Mouse (Mus musculus) lung, embryonic 14.5 days (tissue): ENCODE results near the gene Hist3h2a. TPM values are rescaled to one million over a fixed set of nuclear protein-coding genes. Genes with fewer than 3 reads are reported as not detected.

ENCODE experiments used
- ATAC-seq: fragments of 200-750 bp; cut with Nextera tagmentation; 2 replicates; pipeline ENCODE4 v1.8.0; 2017; ENCODE audit warnings: mild to moderate bottlenecking, moderate TSS enrichment, moderate library complexity; ENCODE audit not compliant: insufficient read depth
- DNase-seq: peaks from one replicate; pipeline ENCODE4 v3.0.0-alpha.2; 2015
- H3K27ac ChIP-seq: fragments of 300-500 bp; sonication (generic); 2 replicates; pipeline ENCODE4 v1.5.1; 2014; ENCODE audit warnings: low read depth, mild to moderate bottlenecking, moderate library complexity
- H3K27me3 ChIP-seq: fragments of 300-500 bp; sonication (generic); 2 replicates; pipeline ENCODE4 v1.6.1; 2014; ENCODE audit warnings: low read length, control low read depth; ENCODE audit not compliant: insufficient read depth
- H3K36me3 ChIP-seq: fragments of 300-500 bp; sonication (generic); 2 replicates; pipeline ENCODE4 v1.6.1; 2014; ENCODE audit warnings: control low read depth; ENCODE audit not compliant: insufficient read depth
- H3K4me1 ChIP-seq: fragments of 300-500 bp; sonication (generic); 2 replicates; pipeline ENCODE4 v1.6.1; 2014; ENCODE audit warnings: antibody characterized with exemption, control low read depth; ENCODE audit not compliant: insufficient read depth
- H3K4me2 ChIP-seq: fragments of 300-500 bp; sonication (generic); 2 replicates; pipeline ENCODE4 v1.6.1; 2014; ENCODE audit warnings: mild to moderate bottlenecking
- H3K4me3 ChIP-seq: fragments of 300-500 bp; sonication (generic); 2 replicates; pipeline ENCODE4 v1.5.1; 2014; ENCODE audit warnings: low read depth, low read length
- H3K9ac ChIP-seq: fragments of 300-500 bp; sonication (generic); 2 replicates; pipeline ENCODE4 v1.6.1; 2014
- H3K9me3 ChIP-seq: fragments of 300-500 bp; sonication (generic); 2 replicates; pipeline ENCODE4 v1.6.1; 2016; ENCODE audit warnings: low read depth, low read length, control low read depth
- CTCF ChIP-seq: IDR thresholded peaks from 2 replicates; pipeline ENCODE4 v1.5.1; 2016; ENCODE audit warnings: antibody characterized with exemption, low read depth
- WGBS: fragments of 180-500 bp; shearing (Covaris S2); extraction: QIAGEN DNeasy Blood & Tissue Kit; methylation state at CpG from one replicate; pipeline ENCODE4 v1.1.7; 2014; 5-methylcytosine and 5-hydroxymethylcytosine counted together
- polyA plus RNA-seq: library from polyadenylated mRNA; unstranded; fragments of >200 nt; fragmentation: Nextera tagmentation; extraction: Ambion mirVana; gene quantifications from 2 replicates; pipeline ENCODE4 v1.2.1, GENCODE M21; 2014

The Hist3h2a gene
- polyA plus RNA-seq, 1 experiment from 2014 or later, result 18.1 TPM

DNA sequence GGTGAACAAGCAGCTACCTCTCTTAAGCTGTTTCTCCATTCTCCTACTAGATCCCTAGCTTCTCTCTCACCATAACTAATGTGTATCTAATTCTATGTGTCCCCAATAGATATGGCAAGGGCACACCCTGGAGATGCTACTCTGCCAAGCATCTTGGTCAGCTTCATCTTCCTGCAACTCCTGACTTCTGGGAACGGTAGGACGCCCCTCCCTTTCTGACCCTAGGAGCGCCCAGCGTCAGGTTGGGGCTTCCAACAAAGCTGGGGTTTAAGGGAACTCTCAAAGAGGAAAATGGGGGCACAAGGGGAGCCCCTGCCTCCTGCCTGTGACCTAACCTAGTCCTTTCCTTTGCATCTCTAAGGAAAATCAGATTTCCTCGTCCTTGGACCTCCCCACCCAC lies 35.7 kb upstream of the Hist3h2a start:
- no peaks in the 10 kb centered on the region for H3K4me1 ChIP-seq
- no peak overlapping the region for H3K9ac ChIP-seq
- H3K27me3 ChIP-seq, result no peaks in the 10 kb centered on the region
- H3K4me3 ChIP-seq, result peak overlapping the region; percentile 8; the same call in 1 of the 2 replicates
- no peak overlapping the region for H3K4me2 ChIP-seq
- no peak for DNase-seq
- H3K9me3 ChIP-seq, result no peaks in the 10 kb centered on the region
- no peaks in the 10 kb centered on the region for H3K36me3 ChIP-seq
- ATAC-seq, result no peak
- no peak for TF ChIP-seq CTCF
- no peak overlapping the region for H3K27ac ChIP-seq
- WGBS, result 68% methylated on average over 5 of the region's 5 CpGs

DNA sequence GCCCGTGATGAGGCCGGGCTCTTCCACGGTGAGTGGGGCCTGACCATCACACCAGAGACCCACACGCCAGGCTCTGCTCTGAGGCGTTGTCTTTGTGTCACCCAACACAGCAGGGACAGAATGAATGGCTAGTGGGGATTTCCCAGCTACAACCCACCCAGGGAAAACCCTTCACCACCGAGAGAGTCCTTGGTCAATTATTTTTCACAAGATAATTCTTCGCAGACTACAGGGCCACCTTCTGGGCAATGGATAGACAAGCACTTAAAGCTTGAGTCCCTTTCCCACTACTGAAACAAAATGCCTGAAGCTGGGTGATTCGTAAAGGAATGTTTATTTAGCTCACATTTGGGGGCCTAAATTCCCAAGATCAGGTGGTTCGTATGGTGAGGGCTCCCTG lies 32.1 kb upstream of the Hist3h2a start:
- H3K9ac ChIP-seq, result no peak overlapping the region
- H3K4me3 ChIP-seq, result no peak overlapping the region
- no peaks in the 10 kb centered on the region for H3K9me3 ChIP-seq
- no peak overlapping the region for H3K27ac ChIP-seq
- H3K4me2 ChIP-seq, result no peak overlapping the region
- no peaks in the 10 kb centered on the region for H3K4me1 ChIP-seq
- no peak for ATAC-seq
- H3K36me3 ChIP-seq, result no peaks in the 10 kb centered on the region
- no peaks in the 10 kb centered on the region for H3K27me3 ChIP-seq
- TF ChIP-seq CTCF, result no peak
- WGBS, result 75% methylated on average over 9 of the region's 9 CpGs
- no peak for DNase-seq

DNA sequence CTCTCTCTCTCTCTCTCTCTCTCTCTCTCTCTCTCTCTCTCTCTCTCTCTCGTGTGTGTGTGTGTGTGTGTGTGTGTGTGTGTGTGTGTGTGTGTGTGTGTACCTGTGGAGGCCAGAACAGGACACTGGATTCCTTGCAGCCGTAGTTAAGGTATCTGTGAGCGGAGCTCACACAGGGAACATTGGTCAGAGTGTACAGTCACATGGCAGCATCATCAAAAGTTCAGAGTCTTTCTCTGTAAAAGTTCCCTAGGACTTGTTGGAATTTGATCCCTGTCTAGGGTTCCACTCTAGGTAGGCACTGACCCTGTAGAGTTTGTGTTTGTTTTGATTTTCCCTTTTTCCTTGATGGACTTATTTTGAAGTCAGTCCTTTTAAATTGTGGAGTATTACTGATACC lies 27.8 kb upstream of the Hist3h2a start:
- Histone ChIP-seq H3K9me3 (no peaks in the 10 kb centered on the region), H3K4me2 (no peak overlapping the region), H3K4me3 (no peak overlapping the region), H3K4me1 (no peaks in the 10 kb centered on the region), H3K27ac (no peak overlapping the region), H3K36me3 (peaks cover 6% of the 10 kb centered on the region), H3K9ac (no peak overlapping the region), H3K27me3 (no peaks in the 10 kb centered on the region)
- TF ChIP-seq CTCF, result no peak
- DNase-seq, result no peak
- 51% methylated on average over 3 of the region's 3 CpGs for WGBS
- ATAC-seq, result no peak

DNA sequence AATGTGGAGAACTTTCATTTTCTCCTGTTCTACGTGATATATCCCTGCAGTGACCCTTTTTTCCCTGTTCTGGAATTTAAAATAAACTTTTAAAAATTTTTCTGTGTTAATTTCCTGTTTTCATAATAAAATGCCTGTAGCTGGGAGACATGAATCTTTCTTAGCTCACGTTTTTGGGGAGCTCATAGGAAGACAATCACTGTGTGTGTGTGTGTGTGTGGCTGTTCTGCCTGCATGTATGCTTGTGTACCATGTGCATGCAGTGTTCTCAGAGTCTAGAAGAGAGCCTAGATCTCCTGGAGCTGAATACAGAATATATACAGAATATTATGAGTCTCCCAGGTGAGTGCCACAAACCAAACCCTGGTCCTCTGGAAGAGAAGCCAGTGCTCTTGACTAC lies 27.4 kb upstream of the Hist3h2a start:
- Histone ChIP-seq H3K9ac (no peak overlapping the region), H3K27ac (no peak overlapping the region), H3K4me2 (no peak overlapping the region), H3K27me3 (no peaks in the 10 kb centered on the region), H3K4me3 (no peak overlapping the region), H3K4me1 (no peaks in the 10 kb centered on the region), H3K9me3 (no peaks in the 10 kb centered on the region), H3K36me3 (peaks cover 10% of the 10 kb centered on the region)
- ATAC-seq (no peak), DNase-seq (no peak)
- TF ChIP-seq CTCF, result no peak
- 51% methylated on average over 2 of the region's 2 CpGs for WGBS

DNA sequence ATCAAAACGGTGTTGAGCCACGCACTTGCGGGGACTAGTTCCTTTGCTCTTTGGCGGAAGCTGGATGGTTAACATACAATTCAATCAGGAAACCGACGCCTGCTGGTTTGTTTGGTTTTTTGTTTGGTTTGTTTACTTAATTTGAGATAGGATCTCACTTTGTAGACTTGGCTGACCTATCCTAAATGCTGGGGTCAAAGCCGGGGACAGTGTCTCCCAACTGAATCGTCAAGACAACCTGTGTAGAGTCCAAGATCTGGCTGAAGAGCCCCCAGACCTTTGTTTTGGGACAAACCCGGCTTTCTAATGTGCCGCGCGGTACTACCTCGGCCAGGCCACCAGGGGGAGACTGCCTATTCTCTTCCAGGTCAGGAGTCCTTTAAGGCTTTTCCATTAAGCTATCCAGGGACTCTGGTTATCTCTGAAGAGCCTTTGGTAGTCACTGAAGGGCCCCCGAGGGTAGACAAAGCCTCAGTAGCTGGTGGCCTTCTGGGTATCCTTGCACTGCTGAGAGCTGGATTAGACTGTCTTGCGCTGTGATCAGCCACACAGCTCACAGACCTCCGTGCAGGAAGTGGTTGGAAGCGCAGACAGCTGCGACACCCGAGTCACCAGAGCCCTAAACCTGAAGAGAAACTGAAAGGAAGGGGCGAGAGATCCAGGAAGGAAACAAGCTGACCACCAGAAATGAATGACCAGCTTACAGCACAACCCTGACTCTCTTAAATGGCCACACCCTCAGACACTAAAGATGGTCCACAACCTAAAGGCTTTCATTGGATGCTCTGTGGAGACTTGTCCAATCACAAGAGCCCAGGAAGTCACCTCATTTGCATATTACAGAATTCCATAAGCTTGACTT lies 26.5 kb upstream of the Hist3h2a start:
- H3K27ac ChIP-seq, result no peak overlapping the region
- no peaks in the 10 kb centered on the region for H3K9me3 ChIP-seq
- peak overlapping the region; percentile 50 for H3K4me2 ChIP-seq
- ATAC-seq (peak; percentile 72), DNase-seq (peak; percentile 82)
- H3K4me1 ChIP-seq, result no peaks in the 10 kb centered on the region
- H3K27me3 ChIP-seq, result no peaks in the 10 kb centered on the region
- 23% methylated on average over 20 of the region's 20 CpGs for WGBS
- peak overlapping the region; percentile 14; the same call in 1 of the 2 replicates for H3K4me3 ChIP-seq
- TF ChIP-seq CTCF, result peak; percentile 84
- H3K9ac ChIP-seq, result 0 out of 2 replicates have a peak overlapping the region, but pooled peaks have one; percentile 10
- peaks cover 20% of the 10 kb centered on the region for H3K36me3 ChIP-seq

DNA sequence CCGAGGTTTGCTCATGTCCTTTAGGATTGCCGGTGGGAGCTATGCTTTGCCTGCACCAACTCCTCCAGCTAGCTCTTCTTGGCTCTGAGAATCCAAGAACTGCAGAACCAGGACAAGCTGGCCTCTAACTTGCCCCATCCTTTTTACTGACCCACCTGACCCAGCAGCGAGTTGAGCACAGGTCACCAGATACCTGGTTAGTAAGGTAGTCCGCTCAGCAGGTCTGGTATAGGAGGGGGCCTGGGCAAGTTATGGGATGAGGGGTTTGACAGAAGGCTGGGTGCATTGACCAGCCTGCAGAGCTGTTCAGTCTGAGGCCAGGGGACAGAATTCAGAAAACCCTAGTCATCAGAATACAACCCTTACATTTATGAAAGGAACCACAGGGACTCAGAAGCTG lies 25.4 kb upstream of the Hist3h2a start:
- Histone ChIP-seq H3K4me1 (no peaks in the 10 kb centered on the region), H3K9ac (no peak overlapping the region), H3K27me3 (no peaks in the 10 kb centered on the region), H3K4me2 (no peak overlapping the region), H3K36me3 (peaks cover 30% of the 10 kb centered on the region), H3K27ac (no peak overlapping the region), H3K9me3 (no peaks in the 10 kb centered on the region), H3K4me3 (no peak overlapping the region)
- WGBS, result 64% methylated on average over 4 of the region's 4 CpGs
- no peak for ATAC-seq
- TF ChIP-seq CTCF, result no peak
- DNase-seq, result no peak

DNA sequence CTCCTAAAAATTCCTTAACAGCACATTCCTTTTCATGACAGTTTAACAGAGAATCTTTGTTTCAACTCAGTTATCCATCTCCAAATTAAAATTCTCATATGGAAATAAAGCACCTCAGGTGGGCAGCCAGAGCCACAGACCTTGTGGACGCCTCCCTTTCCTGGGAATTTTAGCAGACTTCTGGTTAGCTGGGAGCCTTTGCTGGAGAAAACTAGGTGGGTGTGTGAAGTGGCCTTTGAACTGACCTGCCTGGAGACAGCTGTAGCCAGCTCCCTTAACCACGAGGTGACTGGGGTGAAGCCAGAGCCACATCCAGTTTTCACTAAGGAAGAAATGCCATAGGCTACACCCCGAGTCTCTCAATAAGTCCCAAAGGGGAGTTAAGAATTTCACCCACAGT lies 24.8 kb upstream of the Hist3h2a start:
- H3K9ac ChIP-seq, result no peak overlapping the region
- no peaks in the 10 kb centered on the region for H3K4me1 ChIP-seq
- no peak overlapping the region for H3K4me2 ChIP-seq
- H3K27ac ChIP-seq, result peak overlapping the region; percentile 46; the same call in 1 of the 2 replicates
- no peak for TF ChIP-seq CTCF
- no peaks in the 10 kb centered on the region for H3K27me3 ChIP-seq
- DNase-seq (no peak), ATAC-seq (no peak)
- 42% methylated on average over 3 of the region's 3 CpGs for WGBS
- no peak overlapping the region for H3K4me3 ChIP-seq
- H3K9me3 ChIP-seq, result no peaks in the 10 kb centered on the region
- peaks cover 35% of the 10 kb centered on the region for H3K36me3 ChIP-seq
